Mouse (Mus musculus) limb, embryonic 15.5 days (tissue): Measurements from ENCODE around the gene Carmil3. TPM values are rescaled to one million over a fixed set of nuclear protein-coding genes. Genes with fewer than 3 reads are reported as not detected.

Source experiments
- ATAC-seq: fragments of 200-750 bp; cut with Nextera tagmentation; 2 replicates; pipeline ENCODE4 v1.8.0; 2017; ENCODE audit warnings: low read depth, moderate TSS enrichment; ENCODE audit not compliant: insufficient number of reproducible peaks, low FRiP score, low TSS enrichment
- H3K27ac ChIP-seq: fragments of 300-500 bp; sonication (generic); 2 replicates; pipeline ENCODE4 v1.5.1; 2015; ENCODE audit warnings: moderate library complexity, mild to moderate bottlenecking, inconsistent platforms
- H3K27me3 ChIP-seq: fragments of 300-500 bp; sonication (generic); 2 replicates; pipeline ENCODE4 v1.6.1; 2015; ENCODE audit warnings: inconsistent platforms
- H3K36me3 ChIP-seq: fragments of 300-500 bp; sonication (generic); 2 replicates; pipeline ENCODE4 v1.6.1; 2015; ENCODE audit warnings: inconsistent platforms
- H3K4me1 ChIP-seq: fragments of 300-500 bp; sonication (generic); 2 replicates; pipeline ENCODE4 v1.6.1; 2015; ENCODE audit warnings: inconsistent platforms
- H3K4me2 ChIP-seq: fragments of 300-500 bp; sonication (generic); 2 replicates; pipeline ENCODE4 v1.6.1; 2015; ENCODE audit warnings: mild to moderate bottlenecking, inconsistent platforms
- H3K4me3 ChIP-seq: fragments of 300-500 bp; sonication (generic); 2 replicates; pipeline ENCODE4 v1.5.1; 2015; ENCODE audit warnings: mild to moderate bottlenecking, inconsistent platforms
- H3K9ac ChIP-seq: fragments of 300-500 bp; sonication (generic); 2 replicates; pipeline ENCODE4 v1.6.1; 2015; ENCODE audit warnings: inconsistent platforms
- H3K9me3 ChIP-seq: fragments of 300-500 bp; sonication (generic); 2 replicates; pipeline ENCODE4 v1.6.1; 2016; ENCODE audit warnings: inconsistent platforms
- WGBS: fragments of 180-500 bp; shearing (Covaris S2); methylation state at CpG from one replicate; pipeline ENCODE4 v1.1.7; 2015; 5-methylcytosine and 5-hydroxymethylcytosine counted together
- polyA plus RNA-seq: library from polyadenylated mRNA; unstranded; fragments of >200 nt; fragmentation: Nextera tagmentation; extraction: Ambion mirVana; gene quantifications from 2 replicates; pipeline ENCODE4 v1.2.1, GENCODE M21; 2015

Carmil3 gene
- polyA plus RNA-seq, result 2.1 and 2.4 TPM in 2 replicates

DNA sequence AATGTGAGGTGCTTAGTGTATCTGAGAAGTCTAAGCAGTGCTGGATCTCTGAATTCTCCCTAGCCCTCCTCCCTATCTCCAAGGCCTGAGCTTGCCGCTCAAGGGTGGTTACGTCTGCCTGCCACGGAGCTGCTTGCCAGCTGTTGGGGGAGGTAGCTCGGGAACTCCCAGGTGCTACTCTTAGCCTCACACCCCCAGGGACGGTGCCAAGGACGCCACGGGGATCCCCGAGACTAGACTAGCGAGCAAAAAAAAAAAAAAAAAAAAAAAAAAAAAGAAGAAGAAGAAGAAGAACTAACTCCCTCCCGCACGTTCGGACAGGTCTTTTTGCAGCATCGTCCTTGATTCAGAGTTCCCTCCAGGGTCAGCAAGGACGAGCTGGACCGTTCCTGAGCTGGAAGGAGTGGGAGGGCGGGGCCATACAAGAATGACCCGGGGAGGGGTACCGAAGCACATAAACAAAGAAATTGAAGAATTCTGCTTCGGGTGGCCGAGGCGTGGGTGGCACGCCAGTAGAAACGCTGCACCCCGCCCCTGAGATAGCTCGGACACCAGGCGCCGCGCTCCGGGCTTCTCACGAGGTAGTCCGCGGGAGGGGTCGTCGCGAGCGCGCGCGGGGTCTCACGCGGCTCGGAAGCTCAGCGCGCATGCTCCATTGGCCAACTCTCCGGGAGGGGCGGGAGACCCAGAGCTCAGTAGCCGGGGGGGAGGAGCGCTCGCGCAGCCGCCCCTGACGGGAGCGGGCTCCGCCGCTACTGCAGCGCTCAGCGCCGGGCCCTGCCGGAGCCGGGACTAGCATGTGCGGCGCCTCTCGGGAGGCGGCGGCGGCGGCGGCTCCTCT is at the start of gene Carmil3:
TSS of gene Carmil3 (plus strand) at position 291 of the 841 bp plus-strand sequence.
- under 1% methylated on average over 59 of the region's 68 CpGs for WGBS
- H3K9ac ChIP-seq, result peak within 1 kb of the TSS; percentile 41
- H3K27ac ChIP-seq, result peak within 1 kb of the TSS; percentile 63
- H3K4me1 ChIP-seq, result peaks cover 17% of the 10 kb centered on the region
- H3K36me3 ChIP-seq, result peaks cover 20% of the 10 kb centered on the region; the same call in 1 of the 2 replicates
- no peaks in the 10 kb centered on the region for H3K27me3 ChIP-seq
- H3K4me2 ChIP-seq, result peak within 1 kb of the TSS; percentile 99
- peak within 1 kb of the TSS; percentile 71 for H3K4me3 ChIP-seq
- peak; percentile 67; the same call in 1 of the 2 replicates for ATAC-seq
- no peaks in the 10 kb centered on the region for H3K9me3 ChIP-seq

DNA sequence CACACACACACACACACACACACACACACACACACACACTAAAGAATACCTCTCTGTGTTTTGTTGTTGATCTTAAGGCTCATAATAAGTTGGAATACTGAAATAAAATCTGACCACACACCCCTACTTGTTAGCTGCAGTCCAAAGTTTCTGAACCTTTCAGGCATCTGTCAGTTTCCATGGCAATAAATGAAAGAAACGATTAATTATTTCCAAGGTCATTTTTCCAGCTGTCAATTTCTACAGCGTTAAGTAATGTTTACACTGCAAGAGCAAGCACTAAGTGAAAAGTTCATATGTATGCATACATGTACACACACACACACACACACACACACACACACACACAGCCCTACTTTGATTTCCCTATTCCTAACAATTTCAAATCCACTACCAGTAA is 32.8 kb upstream of the Carmil3 start:
- Histone ChIP-seq H3K9me3 (no peaks in the 10 kb centered on the region), H3K36me3 (no peaks in the 10 kb centered on the region), H3K9ac (no peak overlapping the region), H3K27ac (no peak overlapping the region), H3K4me1 (no peaks in the 10 kb centered on the region), H3K4me3 (no peak overlapping the region), H3K27me3 (no peaks in the 10 kb centered on the region), H3K4me2 (no peak overlapping the region)
- ATAC-seq, result no peak
- 79% methylated on average over 2 of the region's 2 CpGs for WGBS

DNA sequence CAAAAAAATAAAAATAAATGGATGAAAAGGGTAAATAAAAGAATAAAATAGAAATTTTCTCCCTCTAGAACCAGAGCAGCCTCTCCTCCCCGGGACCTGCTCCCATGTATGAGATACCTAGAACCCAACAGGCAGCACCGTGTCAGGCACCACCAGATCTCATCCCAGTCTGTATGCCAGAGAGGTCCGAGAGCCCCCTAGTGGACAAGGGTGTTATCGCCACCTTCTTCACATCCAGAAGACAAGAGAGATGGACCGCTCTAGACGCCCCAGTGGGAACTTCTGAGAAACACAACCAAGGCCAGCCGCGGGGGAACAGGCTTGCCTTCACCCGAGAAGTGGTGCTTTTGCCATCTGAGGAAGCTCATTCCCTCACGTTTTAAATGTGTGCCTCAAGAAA is 32.2 kb upstream of the Carmil3 start:
- Histone ChIP-seq H3K36me3 (no peaks in the 10 kb centered on the region), H3K4me1 (no peaks in the 10 kb centered on the region), H3K4me2 (no peak overlapping the region), H3K4me3 (no peak overlapping the region), H3K27me3 (no peaks in the 10 kb centered on the region), H3K9ac (no peak overlapping the region), H3K27ac (no peak overlapping the region), H3K9me3 (no peaks in the 10 kb centered on the region)
- no peak for ATAC-seq
- WGBS, result 20% methylated on average over 10 of the region's 10 CpGs

DNA sequence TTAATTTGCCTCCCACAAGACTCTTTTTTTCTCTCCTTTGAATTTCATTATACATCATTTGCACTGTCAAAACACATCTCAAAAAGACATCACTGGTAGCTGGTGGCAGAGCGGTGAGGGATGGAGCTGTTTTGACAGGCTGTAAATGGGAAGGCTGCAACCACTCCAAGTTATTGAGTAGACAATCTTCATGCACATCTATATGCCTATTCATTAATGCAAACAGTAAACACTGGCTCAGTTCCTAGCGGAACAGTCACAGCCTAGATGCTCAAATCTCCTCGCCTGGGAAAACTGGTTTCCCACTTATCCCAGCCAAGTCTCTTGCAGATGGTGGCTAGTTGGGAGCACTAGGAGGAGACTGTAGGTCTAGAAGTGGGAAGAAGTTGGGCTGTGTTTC is 31.7 kb upstream of the Carmil3 start:
- ATAC-seq, result no peak
- Histone ChIP-seq H3K9ac (no peak overlapping the region), H3K4me2 (no peak overlapping the region), H3K27ac (no peak overlapping the region), H3K4me3 (no peak overlapping the region), H3K9me3 (no peaks in the 10 kb centered on the region), H3K27me3 (no peaks in the 10 kb centered on the region), H3K4me1 (no peaks in the 10 kb centered on the region), H3K36me3 (no peaks in the 10 kb centered on the region)
- WGBS, result 91% methylated on average over 3 of the region's 3 CpGs

DNA sequence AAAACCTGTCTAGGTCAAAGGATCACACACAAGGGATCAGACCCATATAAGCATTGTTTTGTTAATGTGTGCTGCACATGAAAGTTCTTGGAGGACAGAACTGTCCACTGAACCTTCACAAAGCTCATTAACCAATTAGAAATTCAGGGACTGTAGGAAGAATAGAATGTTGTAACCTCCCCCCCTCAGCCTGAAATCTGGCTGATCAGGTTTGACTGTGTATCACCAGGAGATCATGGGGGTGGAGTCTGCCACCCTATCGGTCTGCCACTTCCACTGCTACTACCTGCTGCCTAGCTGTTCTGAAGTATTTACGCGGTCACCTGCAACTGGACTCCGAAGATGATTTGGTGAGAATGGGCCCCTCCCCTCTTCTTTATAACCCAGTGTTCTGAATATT is 30.7 kb upstream of the Carmil3 start:
- Histone ChIP-seq H3K27ac (no peak overlapping the region), H3K9me3 (no peaks in the 10 kb centered on the region), H3K4me1 (no peaks in the 10 kb centered on the region), H3K27me3 (no peaks in the 10 kb centered on the region), H3K4me3 (no peak overlapping the region), H3K9ac (no peak overlapping the region), H3K36me3 (no peaks in the 10 kb centered on the region), H3K4me2 (no peak overlapping the region)
- ATAC-seq, result no peak
- 60% methylated on average over 4 of the region's 4 CpGs for WGBS

DNA sequence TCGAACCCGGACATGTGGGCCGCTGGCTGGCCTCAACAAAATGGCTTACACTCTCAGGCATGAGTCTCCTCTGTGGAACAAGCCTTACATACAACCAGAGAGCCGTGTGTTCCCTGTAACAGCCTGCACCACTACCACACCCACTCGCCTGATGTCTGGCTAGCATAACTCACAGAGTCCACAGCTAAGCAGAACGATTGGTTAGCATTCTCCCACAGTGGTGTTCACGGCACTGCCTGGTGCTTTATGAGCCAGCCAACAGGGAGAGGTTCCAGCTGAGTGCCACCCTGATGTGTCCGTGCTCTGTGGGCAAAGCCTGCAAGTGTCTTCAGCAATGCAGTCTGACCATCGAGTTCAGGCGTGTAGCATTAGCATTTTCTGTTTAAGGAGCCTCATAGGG is 30.2 kb upstream of the Carmil3 start:
- 62% methylated on average over 10 of the region's 10 CpGs for WGBS
- H3K27me3 ChIP-seq, result no peaks in the 10 kb centered on the region
- H3K4me1 ChIP-seq, result no peaks in the 10 kb centered on the region
- H3K27ac ChIP-seq, result no peak overlapping the region
- H3K36me3 ChIP-seq, result no peaks in the 10 kb centered on the region
- ATAC-seq, result no peak
- no peak overlapping the region for H3K9ac ChIP-seq
- no peaks in the 10 kb centered on the region for H3K9me3 ChIP-seq
- no peak overlapping the region for H3K4me3 ChIP-seq
- no peak overlapping the region for H3K4me2 ChIP-seq

DNA sequence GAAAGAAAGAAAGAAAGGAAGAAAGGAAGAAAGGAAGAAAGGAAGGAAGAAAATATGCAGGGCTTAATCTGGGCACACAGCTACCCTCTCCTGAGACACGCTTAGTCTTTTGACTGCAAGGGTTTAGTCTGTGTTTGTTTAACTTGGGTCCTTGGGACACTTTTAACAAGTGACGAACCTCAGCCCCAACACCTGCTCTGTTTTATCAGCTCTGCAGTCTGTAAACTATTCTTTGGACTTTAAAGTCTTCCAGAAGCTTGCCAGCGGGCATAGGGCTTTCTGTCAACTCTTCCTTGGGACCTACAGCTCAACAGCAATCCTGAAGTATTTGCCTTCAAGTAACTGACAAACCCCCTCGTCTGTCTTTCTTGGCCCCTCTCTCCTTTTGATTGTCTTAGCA is 28.7 kb upstream of the Carmil3 start:
- ATAC-seq, result no peak
- 28% methylated on average over 4 of the region's 4 CpGs for WGBS
- no peaks in the 10 kb centered on the region for H3K27me3 ChIP-seq
- no peaks in the 10 kb centered on the region for H3K36me3 ChIP-seq
- no peaks in the 10 kb centered on the region for H3K4me1 ChIP-seq
- H3K4me3 ChIP-seq, result no peak overlapping the region
- H3K27ac ChIP-seq, result no peak overlapping the region
- H3K9me3 ChIP-seq, result no peaks in the 10 kb centered on the region
- no peak overlapping the region for H3K4me2 ChIP-seq
- no peak overlapping the region for H3K9ac ChIP-seq

DNA sequence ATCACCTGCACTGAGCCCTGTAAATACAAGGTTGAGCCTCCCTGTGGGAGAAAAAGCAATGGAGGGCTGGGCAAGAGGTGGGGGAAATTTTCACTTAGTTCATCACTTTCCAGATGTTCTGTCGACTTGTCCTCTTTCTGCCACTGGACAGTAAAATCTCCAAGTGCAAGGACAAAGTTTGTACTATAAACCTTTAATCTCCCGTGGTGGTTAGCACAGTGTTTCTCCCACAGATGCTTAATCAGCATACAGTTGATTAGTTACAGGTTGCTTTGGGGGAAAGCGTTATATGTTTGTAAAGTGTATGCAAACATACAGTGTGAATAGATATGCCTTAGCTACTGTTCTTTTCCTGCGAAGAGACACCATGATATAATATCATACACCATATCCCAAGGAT is 24.0 kb upstream of the Carmil3 start:
- Histone ChIP-seq H3K4me2 (no peak overlapping the region), H3K27ac (no peak overlapping the region), H3K4me1 (no peaks in the 10 kb centered on the region; the same call in 1 of the 2 replicates), H3K36me3 (no peaks in the 10 kb centered on the region), H3K9ac (no peak overlapping the region), H3K4me3 (no peak overlapping the region), H3K9me3 (no peaks in the 10 kb centered on the region), H3K27me3 (no peaks in the 10 kb centered on the region)
- WGBS, result 57% methylated on average over 4 of the region's 4 CpGs
- no peak for ATAC-seq

DNA sequence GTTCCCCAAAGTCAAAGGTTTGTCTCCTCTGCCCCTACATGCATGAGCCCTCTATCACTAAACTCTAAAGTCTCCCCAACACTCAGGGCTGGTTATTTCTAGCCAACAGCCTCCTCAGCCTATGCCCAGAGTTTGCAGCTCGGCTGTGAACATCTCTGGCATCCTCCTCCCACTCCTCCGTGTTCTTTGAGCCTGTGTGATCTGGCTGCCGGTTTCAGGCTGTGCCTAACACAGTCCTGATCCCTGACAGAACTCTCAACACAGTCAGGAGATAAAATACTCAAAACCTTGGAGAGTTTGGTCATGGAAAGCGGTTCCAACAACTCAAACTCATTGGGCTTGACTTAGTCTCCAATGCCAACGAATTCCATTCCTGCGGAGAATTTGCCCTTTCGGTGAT is 23.3 kb upstream of the Carmil3 start:
- WGBS, result 80% methylated on average over 7 of the region's 7 CpGs
- Histone ChIP-seq H3K36me3 (no peaks in the 10 kb centered on the region), H3K27me3 (no peaks in the 10 kb centered on the region), H3K4me2 (no peak overlapping the region), H3K27ac (no peak overlapping the region), H3K4me3 (no peak overlapping the region), H3K4me1 (no peaks in the 10 kb centered on the region; the same call in 1 of the 2 replicates), H3K9ac (no peak overlapping the region), H3K9me3 (no peaks in the 10 kb centered on the region)
- ATAC-seq, result no peak

DNA sequence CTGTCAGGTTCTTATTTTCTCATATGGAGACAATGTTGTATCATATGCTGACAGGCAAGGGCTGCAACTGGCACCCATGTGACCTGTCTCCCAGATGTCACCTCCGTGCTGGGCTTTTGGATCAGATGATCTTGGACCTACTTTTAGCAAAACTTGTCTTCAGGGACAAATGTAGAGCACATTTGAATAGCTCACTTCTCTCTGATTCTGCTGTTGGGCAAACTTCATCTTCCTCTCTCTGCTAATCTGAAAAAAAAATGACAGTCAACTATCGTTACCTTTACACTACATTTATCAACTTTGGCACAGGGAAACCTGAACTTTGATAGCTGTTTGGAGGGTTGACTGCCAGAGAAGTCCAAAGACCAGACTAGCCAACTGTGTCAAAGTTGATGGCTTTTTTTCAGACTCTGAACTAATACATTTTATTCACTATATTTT is 22.1 kb upstream of the Carmil3 start:
- no peak overlapping the region for H3K4me3 ChIP-seq
- H3K4me2 ChIP-seq, result no peak overlapping the region
- H3K36me3 ChIP-seq, result no peaks in the 10 kb centered on the region
- no peaks in the 10 kb centered on the region; the same call in 1 of the 2 replicates for H3K4me1 ChIP-seq
- ATAC-seq, result no peak
- H3K27ac ChIP-seq, result no peak overlapping the region
- 78% methylated on average over 2 of the region's 2 CpGs for WGBS
- H3K9me3 ChIP-seq, result no peaks in the 10 kb centered on the region
- no peaks in the 10 kb centered on the region for H3K27me3 ChIP-seq
- H3K9ac ChIP-seq, result no peak overlapping the region

DNA sequence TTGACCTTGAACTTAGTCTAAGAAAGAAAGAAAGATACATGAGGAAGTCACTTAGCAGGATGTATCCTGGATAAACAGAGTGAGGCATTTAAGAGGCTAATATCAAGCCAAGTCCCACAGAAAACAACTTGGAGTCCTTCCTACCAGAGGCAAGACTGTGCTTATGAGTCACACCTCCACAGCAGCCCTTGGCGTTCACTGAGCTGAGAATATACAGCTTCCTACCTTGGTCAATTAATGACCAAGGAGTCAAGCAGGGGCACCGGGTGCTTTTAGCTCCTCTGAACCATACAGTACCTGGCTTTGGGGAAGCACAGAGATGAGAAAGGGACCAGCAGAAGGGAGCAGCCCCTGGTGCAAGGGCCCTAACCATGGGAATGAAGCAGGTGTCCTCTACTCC is 21.4 kb upstream of the Carmil3 start:
- 63% methylated on average over 2 of the region's 2 CpGs for WGBS
- Histone ChIP-seq H3K36me3 (no peaks in the 10 kb centered on the region), H3K9ac (no peak overlapping the region), H3K9me3 (no peaks in the 10 kb centered on the region), H3K4me1 (no peaks in the 10 kb centered on the region; the same call in 1 of the 2 replicates), H3K27ac (no peak overlapping the region), H3K27me3 (no peaks in the 10 kb centered on the region), H3K4me2 (no peak overlapping the region), H3K4me3 (no peak overlapping the region)
- no peak for ATAC-seq

DNA sequence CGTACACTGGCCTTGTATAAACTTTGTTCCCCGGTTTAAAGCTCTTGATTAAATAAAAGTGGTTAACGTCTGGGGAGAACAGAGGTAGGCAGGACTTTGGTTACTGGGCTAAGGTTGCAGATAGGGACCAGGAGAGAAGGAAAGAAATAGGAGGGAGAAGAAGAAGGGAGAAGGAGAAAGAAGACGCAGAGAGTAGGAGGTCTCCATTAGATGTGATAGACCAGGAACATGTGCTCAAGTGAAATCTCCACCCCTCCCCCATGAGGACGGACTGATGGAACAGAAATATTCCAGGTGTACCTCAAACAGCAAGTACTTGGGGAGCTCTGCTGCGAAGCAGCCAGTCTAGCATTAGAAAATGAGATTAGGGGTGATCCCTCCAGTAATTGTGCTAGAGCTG is 20.6 kb upstream of the Carmil3 start:
- Histone ChIP-seq H3K4me3 (no peak overlapping the region), H3K4me2 (no peak overlapping the region), H3K27ac (no peak overlapping the region), H3K9ac (no peak overlapping the region), H3K27me3 (no peaks in the 10 kb centered on the region), H3K4me1 (no peaks in the 10 kb centered on the region; the same call in 1 of the 2 replicates), H3K36me3 (no peaks in the 10 kb centered on the region), H3K9me3 (no peaks in the 10 kb centered on the region)
- no peak for ATAC-seq
- WGBS, result 76% methylated on average over 6 of the region's 6 CpGs
